Mouse (Mus musculus): Measurements from ENCODE around the gene Sgk1. TPM values are rescaled to one million over a fixed set of nuclear protein-coding genes. Genes with fewer than 3 reads are reported as not detected.
"Not testable (repeated sequence)": the region's sequence is repeated elsewhere in the genome, so short reads cannot be mapped to it uniquely, and the experiment has no call there.

The Sgk1 gene
- total RNA-seq, 2 experiments from 2014 or later = 120 to 147 TPM

DNA sequence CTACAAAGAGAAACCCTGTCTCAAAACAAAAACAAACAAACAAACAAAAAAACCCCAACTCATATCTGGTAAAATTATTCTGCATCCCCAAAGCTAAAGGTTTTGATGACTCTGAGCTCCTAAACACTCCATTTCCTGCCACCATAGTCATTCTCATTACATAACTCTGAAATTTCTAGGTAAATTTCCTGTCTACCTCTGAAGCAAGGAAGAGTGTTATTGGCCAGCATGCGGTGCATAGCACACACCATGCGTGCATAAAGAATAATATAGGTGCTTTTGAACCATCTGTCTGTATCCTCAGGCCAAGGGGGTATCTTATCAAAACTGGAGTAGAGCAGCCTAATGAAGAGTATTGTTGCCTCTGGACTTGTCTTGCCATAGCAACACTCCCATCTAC, 13.8 kb upstream of the Sgk1 start:
- DNase-seq = no peak

DNA sequence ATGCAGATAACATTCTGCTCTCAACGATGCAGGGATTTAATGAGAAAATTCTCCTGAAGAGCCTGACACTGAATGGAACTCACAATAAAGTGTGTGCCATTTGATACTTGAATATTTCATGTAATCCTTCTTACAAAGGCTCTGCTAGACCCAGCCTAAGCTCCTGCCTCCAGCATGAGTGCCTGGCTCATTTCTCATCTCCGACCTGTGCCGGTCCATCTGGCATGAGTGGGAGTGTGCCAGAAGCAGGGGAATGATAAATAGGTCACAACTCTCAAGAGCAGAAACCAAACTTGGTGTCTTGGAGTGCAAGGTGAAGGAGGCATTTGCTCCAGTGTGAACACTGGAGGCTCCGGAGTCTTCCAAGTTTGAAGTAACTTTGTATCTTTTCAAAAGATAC, 13.4 kb upstream of the Sgk1 start:
- no peak for DNase-seq

GRCm38 (mm10) chr10:21881837-21882183, 174 bp upstream of the Sgk1 start:
- DNase-seq = no peak

DNA sequence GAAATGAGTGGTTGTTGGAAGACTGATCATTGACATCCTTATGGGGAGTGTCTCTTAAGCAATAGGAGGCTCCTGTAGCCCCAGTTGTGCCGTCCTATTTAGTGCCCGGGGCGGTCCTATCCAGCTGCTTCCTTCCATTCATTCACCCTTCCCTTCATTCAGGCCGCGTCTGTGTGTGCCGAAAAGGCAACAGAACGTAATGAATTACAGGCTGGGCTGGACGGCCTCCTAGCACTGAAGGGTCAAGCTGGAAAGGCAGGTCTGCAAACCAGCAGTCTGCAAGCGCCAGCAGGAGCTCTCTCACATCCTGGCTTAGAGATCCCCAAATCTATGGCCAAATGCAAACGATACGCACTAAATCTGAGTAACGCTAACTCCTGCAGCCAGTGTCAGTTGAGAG, 1.6 kb downstream of the Sgk1 start:
- DNase-seq = peak; percentile 35 to 40

DNA sequence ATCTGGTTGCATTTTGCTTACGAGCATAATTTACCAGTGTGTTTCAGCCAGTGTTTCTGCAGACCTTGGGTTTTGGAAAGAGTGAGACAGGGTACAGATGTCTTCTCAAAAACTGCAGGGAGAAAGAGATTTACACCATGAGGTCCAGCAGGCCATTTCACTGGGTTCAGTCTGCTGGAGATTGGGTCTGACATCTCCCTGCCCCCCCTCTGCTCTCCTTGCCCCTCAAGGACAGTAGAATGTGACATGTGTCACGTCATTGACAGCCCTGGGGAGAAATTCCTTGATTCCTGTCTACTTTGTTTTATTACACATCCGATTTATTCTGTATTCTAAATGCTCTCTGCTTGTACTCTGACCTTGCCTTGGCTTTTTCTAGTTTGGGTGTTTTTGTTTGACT, 2.5 kb downstream of the Sgk1 start:
- DNase-seq = no peak

- DNase-seq = no peak
Observed at GRCm38 (mm10) chr10:21889141-21889765, 7.3 kb downstream of the Sgk1 start.

DNA sequence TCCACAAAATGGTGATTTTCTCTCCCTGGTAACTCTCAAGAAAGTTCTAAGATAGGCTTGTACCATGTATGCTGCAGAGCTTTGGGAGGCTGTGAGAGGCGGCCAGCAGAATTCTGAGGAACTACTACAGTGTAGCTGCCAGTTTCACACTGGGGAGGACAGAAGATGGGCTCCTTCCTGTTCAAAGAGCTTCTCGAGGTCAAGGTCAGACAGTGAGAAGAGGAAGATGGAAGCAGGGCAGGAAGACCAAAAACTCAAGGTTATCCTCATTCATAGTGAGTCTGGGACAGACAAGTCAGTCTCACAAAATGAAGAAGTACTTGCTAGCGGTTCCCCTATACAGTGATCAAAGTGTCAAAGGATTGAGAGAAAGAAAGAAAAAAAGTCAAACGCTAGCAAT, 8.3 kb downstream of the Sgk1 start:
- DNase-seq = no peak

- no peak for DNase-seq
Observed at GRCm38 (mm10) chr10:21891442-21891841, 9.5 kb downstream of the Sgk1 start.

- DNase-seq = no peak
Observed at GRCm38 (mm10) chr10:21892104-21892503, 10.1 kb downstream of the Sgk1 start.

- no peak for DNase-seq
Observed at GRCm38 (mm10) chr10:21898417-21898816, 16.4 kb downstream of the Sgk1 start.

DNA sequence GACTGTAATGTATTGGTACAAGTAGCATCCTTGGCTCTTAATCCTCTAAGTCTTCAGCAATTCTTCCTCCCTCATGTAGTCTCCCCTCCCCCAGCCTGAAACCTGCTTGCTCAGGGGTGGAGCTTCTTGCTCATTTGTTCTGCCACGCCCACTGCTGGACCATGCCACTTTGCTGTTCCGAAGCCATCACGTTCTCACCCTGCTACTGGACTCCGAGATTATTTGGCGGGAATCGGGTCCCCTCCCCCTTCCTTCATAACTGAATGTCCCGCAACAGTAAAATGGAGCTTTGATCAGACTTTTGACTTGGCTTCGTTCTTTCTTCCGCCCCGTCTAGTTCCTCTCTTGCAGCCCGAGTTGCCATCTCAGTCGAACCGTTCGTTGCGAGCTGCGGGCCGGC, 16.9 kb downstream of the Sgk1 start:
- not testable (repeated sequence) for DNase-seq

DNA sequence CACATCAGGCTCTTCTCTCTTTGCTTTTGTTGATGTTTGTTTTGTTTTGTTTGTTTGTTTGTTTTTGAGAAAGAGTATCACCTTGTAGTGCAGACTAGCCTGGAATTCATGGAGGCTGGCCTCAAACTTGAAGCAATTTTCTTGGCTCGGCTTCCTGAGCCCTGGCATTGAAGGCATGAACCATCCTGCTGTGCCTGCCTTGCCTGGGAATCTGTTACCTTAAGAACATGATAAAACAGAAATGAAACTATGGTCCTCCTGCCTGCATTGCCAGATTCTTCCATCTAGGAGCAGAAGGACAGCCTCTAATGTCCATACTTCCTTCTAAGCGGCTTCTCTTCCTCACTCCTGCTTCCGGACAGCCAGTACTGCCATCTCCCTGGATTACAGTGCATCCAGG, 17.4 kb downstream of the Sgk1 start:
- no peak for DNase-seq

- DNase-seq = no peak
Observed at GRCm38 (mm10) chr10:21902152-21903140, 20.5 kb downstream of the Sgk1 start.

- DNase-seq = no peak
Observed at GRCm38 (mm10) chr10:21904151-21904550, 22.2 kb downstream of the Sgk1 start.

- no peak for DNase-seq
Observed at GRCm38 (mm10) chr10:21905616-21906015, 23.6 kb downstream of the Sgk1 start.

- DNase-seq = no peak
Observed at GRCm38 (mm10) chr10:21906894-21907446, 25.0 kb downstream of the Sgk1 start.

DNA sequence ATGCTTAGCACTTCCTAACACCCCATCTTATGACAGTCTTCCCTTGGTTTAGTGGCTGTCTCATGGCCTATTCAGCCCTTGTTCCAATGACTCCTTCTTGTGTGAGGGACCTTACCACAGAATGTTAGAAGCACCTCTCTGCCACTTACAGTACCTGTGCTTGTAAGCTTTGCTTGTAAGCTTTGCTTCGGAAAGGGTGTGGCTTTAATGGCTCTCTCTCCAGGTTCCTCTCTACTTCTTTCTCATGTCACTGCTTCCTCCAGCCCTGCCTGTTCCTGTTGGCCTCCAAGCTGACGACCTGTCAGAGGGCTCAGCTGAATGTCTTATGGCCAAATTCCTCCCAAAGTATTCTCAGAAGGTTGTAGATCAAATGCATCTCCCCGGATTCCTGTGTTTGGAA, 25.8 kb downstream of the Sgk1 start:
- no peak for DNase-seq

DNA sequence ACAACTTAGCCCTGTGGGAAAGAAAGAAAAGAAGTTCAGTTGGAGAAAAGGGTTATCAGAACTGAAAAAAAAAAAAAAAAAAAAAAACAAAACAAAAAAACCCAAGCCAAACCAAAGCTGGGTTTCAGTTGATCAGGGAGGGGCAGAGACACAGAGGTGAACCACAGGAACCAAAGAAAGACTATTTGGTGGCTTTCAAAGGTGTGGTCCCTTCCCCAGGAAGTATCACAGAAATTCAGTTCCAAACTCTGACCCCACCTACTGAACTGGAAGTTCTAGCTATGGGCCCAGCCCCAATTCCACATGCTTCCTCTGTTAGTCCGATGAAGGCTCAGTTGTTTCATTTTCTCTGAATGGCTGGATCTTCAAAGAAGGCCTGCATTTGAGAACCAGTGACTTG, 26.7 kb downstream of the Sgk1 start:
- no peak for DNase-seq

DNA sequence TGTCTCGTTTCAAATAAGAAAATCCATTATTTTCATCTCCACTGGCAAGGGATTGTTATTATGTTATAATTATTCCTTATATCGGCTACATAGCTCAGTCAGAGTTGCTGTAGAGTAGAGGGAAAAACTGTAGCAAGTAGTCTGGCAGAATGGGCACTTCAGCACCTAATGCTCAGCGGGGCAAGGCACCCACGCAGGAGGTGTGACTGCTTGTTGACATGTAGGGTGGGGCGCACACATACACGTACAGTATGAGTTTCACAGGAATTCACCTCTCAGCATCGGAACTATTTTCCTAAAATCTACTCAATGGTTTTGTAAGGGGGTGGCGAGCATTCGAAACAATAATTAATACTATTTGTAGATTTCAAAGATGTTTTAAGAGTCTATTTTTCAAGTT, 28.4 kb downstream of the Sgk1 start:
- no peak for DNase-seq

DNA sequence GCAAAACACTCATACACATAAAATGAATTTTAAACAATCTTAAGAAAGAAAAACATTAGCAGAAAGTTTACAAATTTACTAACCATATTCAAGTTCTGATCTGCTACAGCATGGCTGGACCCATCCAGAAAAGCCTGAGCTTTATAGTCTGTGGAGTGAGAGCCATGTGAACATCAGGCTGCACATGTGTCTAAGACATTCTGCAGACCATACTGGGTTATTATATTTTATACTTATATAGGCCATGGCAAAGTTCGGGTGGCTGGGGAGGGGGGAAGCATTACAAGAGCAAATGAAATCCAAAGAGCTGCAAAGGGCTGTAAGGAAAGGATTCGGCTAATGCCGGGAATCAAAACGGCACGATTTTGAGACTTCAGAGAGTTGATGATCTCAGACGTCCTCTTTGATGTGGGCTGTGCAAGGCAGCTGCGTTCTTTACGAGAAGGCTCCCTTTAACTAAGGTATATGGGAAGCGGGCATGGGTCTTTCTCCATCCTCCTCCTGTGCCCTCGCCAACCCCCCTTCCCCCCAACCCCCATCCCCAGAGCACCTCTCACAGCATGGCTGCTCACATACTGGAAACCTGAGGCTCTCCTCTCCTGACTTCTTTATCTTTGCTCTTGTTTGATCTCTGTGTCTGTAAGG, 29.4 kb downstream of the Sgk1 start:
- DNase-seq = no peak

DNA sequence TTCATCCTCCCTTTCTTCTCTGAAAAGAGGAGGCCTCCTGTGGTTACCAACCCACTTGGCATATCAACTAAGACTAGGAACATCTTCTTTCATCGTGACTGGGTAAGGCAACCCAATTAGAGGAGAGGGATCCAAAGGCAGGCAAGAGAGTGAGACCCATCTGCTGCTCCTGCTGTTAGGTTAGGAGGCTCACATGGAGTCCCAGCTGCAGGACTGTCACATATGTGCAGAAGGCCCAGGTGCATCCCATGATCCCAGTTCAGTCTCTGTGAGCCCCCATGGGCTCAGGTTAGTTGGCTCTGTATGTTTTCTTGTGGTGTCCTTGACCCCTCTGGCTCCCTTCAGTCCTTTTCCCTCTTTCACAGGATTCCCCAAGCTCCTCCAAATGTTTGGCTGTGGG, 32.8 kb downstream of the Sgk1 start:
- DNase-seq = no peak

GRCm38 (mm10) chr10:21916301-21917071, 34.5 kb downstream of the Sgk1 start:
- DNase-seq = no peak

All from layer of hippocampus, postnatal 36 days (tissue).